ENCODE assay signal across 16 mouse cellular contexts in genomic region chr1:193157111-193157492, GRCm38 (mm10). TPM values are rescaled to one million over a fixed set of nuclear protein-coding genes. Genes with fewer than 3 reads are reported as not detected.
DNase-seq lines count a peak whose midpoint lies in the region; ATAC-seq and TF ChIP-seq lines count a peak whose summit lies in the region.
"Had no signal": no experiment of that assay in that cellular context is flagged by ENCODE, and none has a peak within 500 bp of the region (broad histone marks: within the 10 kb centered on the region; RNA-seq: fewer than 3 reads in every experiment).

No protein-coding gene starts in this region.

- no peak overlapping the region for H3K4me2 ChIP-seq in kidney, embryonic 16.5 days (replicated peaks; ENCODE audit: low read depth, low read length)
- peak overlapping the region; percentile 51; the same call in 1 of the 2 replicates for H3K4me2 ChIP-seq in intestine, embryonic 14.5 days (ENCODE audit: low read length)
- H3K4me2 ChIP-seq in stomach, embryonic 16.5 days (ENCODE audit: low read depth, low read length), result peak overlapping the region; percentile 59
- H3K4me2 ChIP-seq: forebrain, embryonic 12.5 days; midbrain, embryonic 11.5 days had no signal

- TF ChIP-seq POLR2A in thymus, adult 2 months (IDR thresholded peaks at IDR 0.05; ENCODE audit: control insufficient read depth, extremely low read depth, insufficient read depth, low read length, poor library complexity), result no peak

- no peak overlapping the region for H3K4me3 ChIP-seq in kidney, embryonic 16.5 days (ENCODE audit: low read length)
- no peak overlapping the region for H3K4me3 ChIP-seq in intestine, embryonic 14.5 days (ENCODE audit: low read depth, low read length)
- peak overlapping the region; percentile 3; the same call in 1 of the 2 replicates for H3K4me3 ChIP-seq in stomach, embryonic 16.5 days (replicated peaks; ENCODE audit: low read length)
- H3K4me3 ChIP-seq in thymus, adult 2 months (ENCODE audit: control insufficient read depth, insufficient read depth, low read length), result no peak overlapping the region
- H3K4me3 ChIP-seq: forebrain, embryonic 12.5 days; liver, embryonic 15.5 days had no signal

- no peak for ATAC-seq in kidney, embryonic 16.5 days (ENCODE audit: low FRiP score, low TSS enrichment)
- no peak for ATAC-seq in intestine, embryonic 14.5 days (replicated peaks; ENCODE audit: low FRiP score, low TSS enrichment, low read depth)
- ATAC-seq in stomach, embryonic 16.5 days (ENCODE audit: insufficient read depth, low FRiP score), result no peak

- H3K36me3 ChIP-seq in kidney, embryonic 16.5 days (ENCODE audit: insufficient read depth, low read length), result no peaks in the 10 kb centered on the region
- H3K36me3 ChIP-seq in intestine, embryonic 14.5 days (ENCODE audit: control insufficient read depth, insufficient read depth, low read length), result no peaks in the 10 kb centered on the region
- no peaks in the 10 kb centered on the region for H3K36me3 ChIP-seq in stomach, embryonic 16.5 days (ENCODE audit: control insufficient read depth, insufficient read depth, low read length)
- no peaks in the 10 kb centered on the region for H3K36me3 ChIP-seq in thymus, adult 2 months (ENCODE audit: control insufficient read depth, insufficient read depth, low read length)
- H3K36me3 ChIP-seq: forebrain, embryonic 12.5 days; liver, embryonic 15.5 days had no signal

- no peaks in the 10 kb centered on the region for H3K9me3 ChIP-seq in kidney, embryonic 16.5 days (ENCODE audit: low read length)
- no peaks in the 10 kb centered on the region for H3K9me3 ChIP-seq in intestine, embryonic 14.5 days (ENCODE audit: control insufficient read depth, low read length)
- no peaks in the 10 kb centered on the region for H3K9me3 ChIP-seq in stomach, embryonic 16.5 days (replicated peaks; ENCODE audit: control insufficient read depth, low read length)
- H3K9me3 ChIP-seq: forebrain, embryonic 12.5 days; liver, embryonic 15.5 days had no signal

- DNase-seq in gastrocnemius, postnatal 14 days, result peak; percentile 16
- DNase-seq in gastrocnemius, postnatal 25 days, result no peak
- peak; percentile 26 to 75 for DNase-seq in kidney, postnatal 36 days
- no peak for DNase-seq in intestine, embryonic 14.5 days (ENCODE audit: low spot score)
- no peak for DNase-seq in thymus, adult 2 months
- DNase-seq: adrenal gland, postnatal 25 days; cerebellum, postnatal 14 days; gastrocnemius, postnatal 36 days; heart, postnatal 14 days; right cerebral cortex, postnatal 14 days; thymus, postnatal 4 days had no signal

- peaks cover 10% of the 10 kb centered on the region; the same call in 1 of the 2 replicates for H3K4me1 ChIP-seq in kidney, embryonic 16.5 days (ENCODE audit: insufficient read depth, low read length)
- peaks cover 23% of the 10 kb centered on the region for H3K4me1 ChIP-seq in intestine, embryonic 14.5 days (replicated peaks; ENCODE audit: control insufficient read depth, insufficient read depth, low read length)
- H3K4me1 ChIP-seq in stomach, embryonic 16.5 days (ENCODE audit: control insufficient read depth, insufficient read depth, low read length), result peaks cover 27% of the 10 kb centered on the region
- H3K4me1 ChIP-seq in thymus, adult 2 months (replicated peaks; ENCODE audit: control insufficient read depth, insufficient read depth, low read length), result peaks cover 39% of the 10 kb centered on the region

- H3K27ac ChIP-seq in kidney, embryonic 16.5 days (ENCODE audit: low read length), result no peak overlapping the region
- H3K27ac ChIP-seq in intestine, embryonic 14.5 days (ENCODE audit: low read depth), result no peak overlapping the region
- H3K27ac ChIP-seq in stomach, embryonic 16.5 days (ENCODE audit: low read length), result peak overlapping the region; percentile 78
- H3K27ac ChIP-seq in thymus, adult 2 months (ENCODE audit: control insufficient read depth, insufficient read depth, low read length), result no peak overlapping the region
- H3K27ac ChIP-seq: forebrain, embryonic 12.5 days had no signal

- no peak overlapping the region for H3K9ac ChIP-seq in kidney, embryonic 16.5 days (replicated peaks; ENCODE audit: low read length)
- H3K9ac ChIP-seq in intestine, embryonic 14.5 days (ENCODE audit: low read length), result no peak overlapping the region
- 0 out of 2 replicates have a peak overlapping the region, but pooled peaks have one; percentile 25 for H3K9ac ChIP-seq in stomach, embryonic 16.5 days (ENCODE audit: low read length)
- H3K9ac ChIP-seq: forebrain, embryonic 12.5 days; liver, embryonic 15.5 days had no signal

- H3K27me3 ChIP-seq in kidney, embryonic 16.5 days (ENCODE audit: insufficient read depth, low read length), result peaks cover 13% of the 10 kb centered on the region
- peaks cover 17% of the 10 kb centered on the region for H3K27me3 ChIP-seq in intestine, embryonic 14.5 days (replicated peaks; ENCODE audit: control insufficient read depth, insufficient read depth, low read length)
- H3K27me3 ChIP-seq in stomach, embryonic 16.5 days (ENCODE audit: control insufficient read depth, insufficient read depth, low read length), result 0 out of 2 replicates have a peak, but pooled peaks cover 9% of the 10 kb centered on the region
- no peaks in the 10 kb centered on the region for H3K27me3 ChIP-seq in thymus, adult 2 months (ENCODE audit: control insufficient read depth, insufficient read depth, low read length)

- 76% methylated on average over 8 of the region's 8 CpGs for WGBS in kidney, embryonic 16.5 days
- WGBS in intestine, embryonic 14.5 days, result 78% methylated on average over 8 of the region's 8 CpGs
- WGBS in stomach, embryonic 16.5 days, result 73% methylated on average over 8 of the region's 8 CpGs
- 90% methylated on average over 8 of the region's 8 CpGs for WGBS in thymus, adult 2 months

- intact Hi-C loops in gastrocnemius, postnatal 14 days (cut with DNase I; ENCODE audit: low total_unique reads), result no loop called here

- no peak for TF ChIP-seq CTCF in thymus, adult 2 months (IDR thresholded peaks at IDR 0.05; ENCODE audit: borderline replicate concordance, control insufficient read depth, extremely low read depth, insufficient read depth, low read length, poor library complexity)

RNA-seq across cellular contexts. Expression of gene Irf6, which starts 4.2 kb away (rescaled TPM):
- 1 to 10 TPM; 1.6 to 2.0 TPM for total RNA-seq in gastrocnemius, postnatal 14 days (2021)
- 1 to 10 TPM; 1.2 to 1.3 TPM for total RNA-seq in gastrocnemius, postnatal 25 days (2021)
- polyA plus RNA-seq in kidney, embryonic 16.5 days (2015; fragmentation: Nextera tagmentation; extraction: Ambion mirVana), result 18.2 and 18.6 TPM in 2 replicates
- polyA plus RNA-seq in intestine, embryonic 14.5 days (2014; fragmentation: Nextera tagmentation; extraction: Ambion mirVana), result 69.1 and 71.5 TPM in 2 replicates
- polyA plus RNA-seq in stomach, embryonic 16.5 days (2015; fragmentation: Nextera tagmentation; extraction: Ambion mirVana), result 74.0 and 91.4 TPM in 2 replicates
- 18.6 and 26.5 TPM in 2 replicates for polyA plus RNA-seq in thymus, adult 2 months (2012; rRNA removed)

RNA-seq across cellular contexts. Expression of gene A130010J15Rik, which starts 10.7 kb away (rescaled TPM):
- 1 to 10 TPM; 2.3 to 3.2 TPM for total RNA-seq in gastrocnemius, postnatal 14 days (2021)
- total RNA-seq in gastrocnemius, postnatal 25 days (2021), result 1 to 10 TPM; 2.3 to 3.1 TPM
- 16.1 and 17.1 TPM in 2 replicates for polyA plus RNA-seq in kidney, embryonic 16.5 days (2015; fragmentation: Nextera tagmentation; extraction: Ambion mirVana)
- polyA plus RNA-seq in intestine, embryonic 14.5 days (2014; fragmentation: Nextera tagmentation; extraction: Ambion mirVana), result 15.6 and 17.1 TPM in 2 replicates
- polyA plus RNA-seq in stomach, embryonic 16.5 days (2015; fragmentation: Nextera tagmentation; extraction: Ambion mirVana), result 15.8 and 17.7 TPM in 2 replicates
- polyA plus RNA-seq in thymus, adult 2 months (2012; rRNA removed), result 6.8 and 7.2 TPM in 2 replicates

RNA-seq across cellular contexts. Expression of gene Diexf, which starts 27.0 kb away (rescaled TPM):
- 1 to 10 TPM; 7.2 to 9.5 TPM for total RNA-seq in gastrocnemius, postnatal 14 days (2021)
- 10 to 100 TPM in 1 of 2 experiments, 1 to 10 TPM in 1; 6.2 to 10.0 TPM for total RNA-seq in gastrocnemius, postnatal 25 days (2021)
- polyA plus RNA-seq in kidney, embryonic 16.5 days (2015; fragmentation: Nextera tagmentation; extraction: Ambion mirVana), result 10.0 and 10.3 TPM in 2 replicates
- polyA plus RNA-seq in intestine, embryonic 14.5 days (2014; fragmentation: Nextera tagmentation; extraction: Ambion mirVana), result 11.2 and 12.1 TPM in 2 replicates
- polyA plus RNA-seq in stomach, embryonic 16.5 days (2015; fragmentation: Nextera tagmentation; extraction: Ambion mirVana), result 6.6 and 6.8 TPM in 2 replicates
- 67.4 and 76.9 TPM in 2 replicates for polyA plus RNA-seq in thymus, adult 2 months (2012; rRNA removed)

RNA-seq across cellular contexts. Expression of gene Traf3ip3, which starts 44.4 kb away (rescaled TPM):
- 1 to 10 TPM; 6.0 to 8.4 TPM for total RNA-seq in gastrocnemius, postnatal 14 days (2021)
- 1 to 10 TPM; 2.1 to 3.3 TPM for total RNA-seq in gastrocnemius, postnatal 25 days (2021)
- 2.0 and 2.1 TPM in 2 replicates for polyA plus RNA-seq in kidney, embryonic 16.5 days (2015; fragmentation: Nextera tagmentation; extraction: Ambion mirVana)
- 3.5 and 3.8 TPM in 2 replicates for polyA plus RNA-seq in intestine, embryonic 14.5 days (2014; fragmentation: Nextera tagmentation; extraction: Ambion mirVana)
- 5.0 and 8.5 TPM in 2 replicates for polyA plus RNA-seq in stomach, embryonic 16.5 days (2015; fragmentation: Nextera tagmentation; extraction: Ambion mirVana)
- polyA plus RNA-seq in thymus, adult 2 months (2012; rRNA removed), result 128 and 142 TPM in 2 replicates

RNA-seq across cellular contexts. Expression of gene Lamb3, which starts 50.4 kb away (rescaled TPM):
- 1 to 10 TPM in 1 of 2 experiments, under 1 TPM in 1; 0.80 to 1.4 TPM for total RNA-seq in gastrocnemius, postnatal 14 days (2021)
- total RNA-seq in gastrocnemius, postnatal 25 days (2021), result 1 to 10 TPM; 2.0 to 2.7 TPM
- 1.2 and 2.3 TPM in 2 replicates for polyA plus RNA-seq in kidney, embryonic 16.5 days (2015; fragmentation: Nextera tagmentation; extraction: Ambion mirVana)
- 3.4 and 4.0 TPM in 2 replicates for polyA plus RNA-seq in intestine, embryonic 14.5 days (2014; fragmentation: Nextera tagmentation; extraction: Ambion mirVana)
- 17.6 and 24.6 TPM in 2 replicates for polyA plus RNA-seq in stomach, embryonic 16.5 days (2015; fragmentation: Nextera tagmentation; extraction: Ambion mirVana)
- polyA plus RNA-seq in thymus, adult 2 months (2012; rRNA removed), result 27.2 and 27.8 TPM in 2 replicates
- polyA plus RNA-seq: midbrain, embryonic 11.5 days had no signal

Comparison
In these comparisons a context has a peak if more than half of its experiments do, and no peak if none do; other contexts are left out.
1. DNase-seq: peak in gastrocnemius, postnatal 14 days (single experiment) and kidney, postnatal 36 days (2 of 2); none in gastrocnemius, postnatal 25 days (single experiment), intestine, embryonic 14.5 days (single experiment) and thymus, adult 2 months (single experiment).